Mouse (Mus musculus): ENCODE results near the gene Polr2i.
A peak's percentile ranks its signal among the peaks of the same experiment; 100 is the strongest.
"Not testable (repeated sequence)": the region's sequence is repeated elsewhere in the genome, so short reads cannot be mapped to it uniquely, and the experiment has no call there.

Polr2i gene

GRCm38 (mm10) chr7:30204380-30204779, 27.4 kb upstream of the Polr2i start:
- DNase-seq (ENCODE audit: low read depth, low spot score), result no peak

- DNase-seq (ENCODE audit: low read depth, low spot score), result peak; percentile 71
Observed at GRCm38 (mm10) chr7:30205383-30205782, 26.4 kb upstream of the Polr2i start.

- not testable (repeated sequence) for DNase-seq (ENCODE audit: low read depth, low spot score)
Observed at GRCm38 (mm10) chr7:30206364-30206763, 25.4 kb upstream of the Polr2i start.

GRCm38 (mm10) chr7:30211025-30211424, 20.7 kb upstream of the Polr2i start:
- no peak for DNase-seq (ENCODE audit: low read depth, low spot score)

- DNase-seq (ENCODE audit: low read depth, low spot score), result no peak
Observed at GRCm38 (mm10) chr7:30213881-30214280, 17.9 kb upstream of the Polr2i start.

- DNase-seq (ENCODE audit: low read depth, low spot score), result no peak
Observed at GRCm38 (mm10) chr7:30215875-30216274, 15.9 kb upstream of the Polr2i start.

- DNase-seq (ENCODE audit: low read depth, low spot score), result peak; percentile 87
Observed at GRCm38 (mm10) chr7:30216723-30217151, 15.0 kb upstream of the Polr2i start.

GRCm38 (mm10) chr7:30217277-30217676, 14.5 kb upstream of the Polr2i start:
- DNase-seq (ENCODE audit: low read depth, low spot score), result no peak

- peak; percentile 60 for DNase-seq (ENCODE audit: low read depth, low spot score)
Observed at GRCm38 (mm10) chr7:30219293-30220007, 12.3 kb upstream of the Polr2i start.

GRCm38 (mm10) chr7:30220008-30220356, 11.8 kb upstream of the Polr2i start:
- no peak for DNase-seq (ENCODE audit: low read depth, low spot score)

- no peak for DNase-seq (ENCODE audit: low read depth, low spot score)
Observed at GRCm38 (mm10) chr7:30221433-30221832, 10.3 kb upstream of the Polr2i start.

GRCm38 (mm10) chr7:30222205-30222604, 9.5 kb upstream of the Polr2i start:
- no peak for DNase-seq (ENCODE audit: low read depth, low spot score)

GRCm38 (mm10) chr7:30224206-30224605, 7.5 kb upstream of the Polr2i start:
- no peak for DNase-seq (ENCODE audit: low read depth, low spot score)

GRCm38 (mm10) chr7:30231328-30231668, 450 bp upstream of the Polr2i start:
- no peak for DNase-seq (ENCODE audit: low read depth, low spot score)

GRCm38 (mm10) chr7:30232631-30233148, 942 bp downstream of the Polr2i start:
- peak; percentile 68 for DNase-seq (ENCODE audit: low read depth, low spot score)

GRCm38 (mm10) chr7:30233387-30233786, 1.6 kb downstream of the Polr2i start:
- no peak for DNase-seq (ENCODE audit: low read depth, low spot score)

- DNase-seq (ENCODE audit: low read depth, low spot score), result no peak
Observed at GRCm38 (mm10) chr7:30234276-30234858, 2.6 kb downstream of the Polr2i start.

- no peak for DNase-seq (ENCODE audit: low read depth, low spot score)
Observed at GRCm38 (mm10) chr7:30235091-30235490, 3.3 kb downstream of the Polr2i start.

GRCm38 (mm10) chr7:30235625-30236024, 3.9 kb downstream of the Polr2i start, which contains the start of gene Ovol3:
Gene Ovol3, minus strand, starts transcription at chr7:30235725.
- DNase-seq (ENCODE audit: low read depth, low spot score), result no peak

GRCm38 (mm10) chr7:30237374-30237773, 5.6 kb downstream of the Polr2i start:
- DNase-seq (ENCODE audit: low read depth, low spot score), result not testable (repeated sequence)

GRCm38 (mm10) chr7:30251956-30252954, 20.5 kb downstream of the Polr2i start:
- no peak for DNase-seq (ENCODE audit: low read depth, low spot score)

GRCm38 (mm10) chr7:30265041-30265440, 33.3 kb downstream of the Polr2i start:
- DNase-seq (ENCODE audit: low read depth, low spot score), result no peak

Data from CD4-positive helper T cell, adult 2 months (primary cell).